Mouse (Mus musculus) adrenal gland, postnatal 25 days (tissue): ENCODE data around the gene Olfr709-ps1. TPM values are rescaled to one million over a fixed set of nuclear protein-coding genes. Genes with fewer than 3 reads are reported as not detected.
"Not testable (repeated sequence)": the region's sequence is repeated elsewhere in the genome, so short reads cannot be mapped to it uniquely, and the experiment has no call there.

ENCODE experiments used
- DNase-seq: peaks from one replicate; pipeline ENCODE4 v3.0.0; 2021; ENCODE audit warnings: mixed read lengths
- long read RNA-seq: library from polyadenylated mRNA; stranded (forward); transcript quantifications from one replicate; pipeline ENCODE4 v2.0.0, GENCODE M21; 2021
- total RNA-seq: library from RNA; stranded (reverse); gene quantifications from 2 replicates; pipeline ENCODE4 v1.2.3, GENCODE M21; 2021

Olfr709-ps1 gene
- total RNA-seq: 0.06 TPM in 1 of 2 replicates, not detected in the other
- long read RNA-seq: 0 reads

DNA sequence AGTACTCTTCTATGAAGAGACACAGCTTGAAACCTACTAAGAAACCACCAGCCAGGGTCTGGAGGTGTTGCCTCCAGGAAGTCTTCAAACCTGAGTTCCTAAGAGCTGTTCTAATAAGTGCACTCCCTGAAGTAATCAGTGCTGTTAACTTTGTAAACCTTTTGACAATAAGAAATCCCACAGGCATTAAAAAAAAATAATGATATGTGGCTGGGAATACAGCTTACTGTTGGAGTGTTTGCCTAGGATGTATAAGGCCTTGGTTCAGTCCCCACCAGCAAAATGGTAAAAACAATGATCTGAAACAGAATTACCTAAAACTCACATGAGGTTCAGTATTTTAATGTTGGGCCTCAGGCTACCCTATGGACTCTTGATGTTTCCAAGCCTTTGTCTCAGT lies at the start of gene Olfr709-ps1:
Gene Olfr709-ps1 (minus strand): TSS at position 101 of the 400 bp plus-strand sequence.
- no peak for DNase-seq

DNA sequence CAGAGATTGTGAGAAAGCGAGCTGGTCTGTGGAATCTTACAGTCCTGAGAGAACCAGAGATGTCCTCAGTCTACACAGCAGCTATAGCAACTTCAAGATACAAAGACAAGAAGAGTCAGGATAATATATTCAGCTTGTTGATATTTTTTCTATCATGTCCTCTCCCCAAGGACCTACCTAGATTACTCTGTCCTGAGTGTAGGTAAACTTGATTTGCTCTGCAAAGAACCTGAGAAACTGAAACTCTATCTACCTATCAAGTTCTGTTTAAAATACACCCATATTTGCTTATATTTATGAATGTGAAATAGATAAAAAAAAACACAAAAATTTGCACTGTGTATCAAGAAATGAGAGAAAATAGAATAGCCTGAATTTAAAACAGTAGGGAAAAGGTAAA lies 43.3 kb upstream of the Olfr709-ps1 start, which contains the start of gene Olfr711:
Gene Olfr711 (minus strand): TSS at position 101 of the 400 bp plus-strand sequence.
- no peak for DNase-seq

DNA sequence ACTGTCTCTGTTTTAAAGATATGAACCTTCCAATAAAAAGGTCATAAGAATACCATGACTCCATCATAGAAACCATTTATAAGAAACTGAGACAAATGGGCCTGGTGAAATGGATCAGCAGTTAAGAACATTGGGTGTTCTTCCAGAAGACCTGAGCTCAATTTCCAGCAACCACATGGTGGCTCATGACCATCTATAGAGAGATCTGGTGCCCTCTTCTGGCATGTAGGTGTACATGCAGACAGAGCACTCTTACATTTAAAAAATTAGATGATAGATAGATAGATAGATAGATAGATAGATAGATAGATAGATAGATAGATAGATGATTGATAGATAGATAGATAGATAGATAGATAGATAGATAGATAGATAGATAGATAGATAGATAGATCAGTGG lies 35.5 kb upstream of the Olfr709-ps1 start:
- DNase-seq: not testable (repeated sequence)

DNA sequence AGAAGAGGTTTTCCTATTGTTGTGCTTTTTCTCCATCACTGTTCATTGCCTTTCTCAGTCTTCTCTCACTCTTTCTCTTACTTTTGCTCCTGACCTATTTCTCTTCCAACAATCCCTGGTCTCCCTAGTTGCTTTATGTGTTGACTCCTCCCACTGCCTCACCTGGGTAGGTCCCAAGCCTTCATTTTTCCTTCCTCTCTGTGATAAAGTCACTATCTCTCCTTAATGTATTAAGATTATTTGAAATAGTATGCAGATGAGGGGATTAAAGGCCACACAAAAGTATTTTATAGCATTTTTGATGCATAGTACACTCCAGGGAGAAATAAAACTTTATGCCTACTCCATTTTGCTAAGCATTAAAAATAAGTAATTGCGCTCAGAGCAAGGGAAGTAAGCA lies 31.8 kb upstream of the Olfr709-ps1 start, which contains the start of gene Olfr6:
Gene Olfr6 (minus strand): TSS at position 101 of the 400 bp plus-strand sequence.
- DNase-seq: no peak

DNA sequence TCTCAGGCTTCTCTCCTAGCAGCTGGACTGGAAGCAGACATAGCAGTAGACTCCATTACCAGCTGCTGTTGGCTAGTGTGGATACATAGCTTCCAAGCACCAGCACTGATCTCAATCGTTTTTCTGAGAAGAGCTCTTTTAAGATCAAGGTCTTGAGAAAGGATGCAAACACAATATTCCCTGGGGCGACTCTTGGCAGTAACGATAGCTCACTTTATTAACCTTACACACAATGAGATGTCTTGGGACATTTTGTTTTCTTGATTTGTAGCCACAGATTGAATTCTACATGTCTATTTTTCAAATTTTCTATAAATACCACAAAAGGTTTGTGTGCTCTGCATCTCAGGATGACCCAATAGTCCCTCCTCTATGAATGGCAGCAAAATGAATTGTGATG lies 16.2 kb upstream of the Olfr709-ps1 start, which contains the start of gene Olfr710:
Gene Olfr710 (minus strand): TSS at position 101 of the 400 bp plus-strand sequence.
- DNase-seq: no peak

DNA sequence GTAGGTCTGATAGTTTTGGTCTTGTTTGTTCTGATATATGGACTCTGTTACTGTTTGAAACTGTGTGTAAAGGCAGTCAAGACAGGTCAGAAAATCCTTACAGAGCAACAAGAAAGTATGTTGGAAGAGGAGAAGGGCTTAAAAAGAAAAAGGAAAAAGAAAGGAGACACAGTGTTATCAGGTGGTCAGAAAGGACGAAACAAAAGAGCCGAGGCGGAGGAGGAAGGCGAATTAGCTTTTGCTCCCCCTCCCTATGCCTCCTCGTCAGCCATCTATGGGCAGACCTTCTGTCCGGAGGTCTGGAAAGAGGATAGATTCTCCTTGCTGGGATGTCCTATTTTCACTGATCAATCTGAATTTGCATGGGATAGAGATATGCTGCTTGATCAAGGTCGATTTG lies 11.1 kb downstream of the Olfr709-ps1 start:
- DNase-seq: not testable (repeated sequence)

DNA sequence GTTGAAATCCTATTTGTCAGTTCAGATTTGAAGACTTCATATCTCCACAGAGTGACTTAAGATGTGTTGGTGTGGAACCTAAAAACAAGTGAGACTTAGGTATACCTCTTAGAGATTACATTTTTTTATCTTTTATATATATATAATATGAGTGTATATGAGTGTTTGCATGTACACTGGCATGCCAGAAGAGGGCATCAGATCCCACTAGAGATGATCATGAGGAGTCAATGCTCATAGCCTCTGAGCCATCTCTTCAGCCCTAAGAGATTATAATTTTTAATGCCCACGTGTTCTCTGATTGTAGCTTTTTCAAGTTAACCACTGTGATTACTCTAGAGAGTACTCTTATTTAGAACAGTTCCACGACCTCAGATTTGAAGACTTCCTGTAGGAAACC lies 24.3 kb downstream of the Olfr709-ps1 start, which contains the start of gene Olfr1532-ps1:
Gene Olfr1532-ps1 (plus strand): TSS at position 326 of the 400 bp plus-strand sequence.
- DNase-seq: no peak

DNA sequence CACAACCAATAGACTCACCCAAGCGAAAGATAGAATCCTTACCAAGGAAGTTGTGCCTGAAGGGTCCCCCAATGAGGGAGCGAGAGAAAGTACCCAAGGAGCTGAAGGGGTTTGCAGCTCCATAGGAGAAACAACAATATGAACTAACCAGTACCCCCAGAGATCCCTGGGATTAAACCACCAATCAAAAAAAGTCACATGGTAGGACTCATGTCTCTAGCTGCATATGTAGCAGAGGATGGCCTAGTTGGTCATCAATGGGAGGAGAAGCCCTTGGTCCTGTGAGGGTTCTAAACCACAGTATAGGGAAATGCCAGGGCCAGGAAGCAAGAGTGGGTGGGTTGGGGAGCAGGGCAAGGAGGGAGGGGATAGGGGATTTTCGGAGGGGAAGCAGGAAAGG lies 30.9 kb downstream of the Olfr709-ps1 start, which contains the start of gene Olfr707:
Gene Olfr707 (minus strand): TSS at position 101 of the 400 bp plus-strand sequence.
- DNase-seq: not testable (repeated sequence)

DNA sequence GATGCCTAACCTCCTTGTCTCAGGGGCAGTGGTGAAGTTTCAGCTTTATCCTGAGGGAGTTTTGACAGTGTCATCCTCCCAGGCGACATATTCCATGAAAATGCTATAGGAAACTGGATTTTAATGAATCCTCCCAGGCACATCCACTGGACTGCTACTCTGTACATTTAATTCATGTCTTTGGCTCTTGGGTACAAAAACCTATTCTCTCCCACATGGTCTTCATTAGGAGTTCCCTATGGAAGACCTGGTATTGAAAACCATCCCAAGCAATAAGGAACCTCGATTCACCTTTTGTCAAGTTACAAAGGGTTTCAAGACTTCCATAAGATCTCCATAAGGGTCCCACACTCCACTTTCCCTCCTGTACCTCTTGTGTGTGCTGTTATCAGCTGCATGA lies 44.0 kb downstream of the Olfr709-ps1 start, which contains the start of gene Olfr706:
Gene Olfr706 (minus strand): TSS at position 101 of the 400 bp plus-strand sequence.
- DNase-seq: no peak

DNA sequence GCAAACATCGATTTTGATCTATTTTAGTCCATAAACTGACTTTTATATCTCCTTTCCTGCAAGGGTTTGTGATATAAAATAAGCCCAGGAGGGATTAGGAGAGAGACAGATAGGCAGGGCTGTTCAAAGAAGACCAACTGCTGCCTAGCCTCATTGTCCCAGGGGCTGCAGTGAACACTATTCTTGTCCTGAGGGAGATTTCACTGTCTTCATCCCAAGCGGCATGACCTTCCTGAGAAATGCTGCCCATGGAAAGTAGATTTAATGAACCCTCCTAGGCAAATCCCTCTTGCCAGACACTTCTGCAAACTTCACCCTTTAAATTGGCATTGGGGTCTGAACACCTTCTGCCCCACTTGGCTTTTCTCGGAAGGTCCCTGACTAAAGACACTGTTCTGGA lies 55.2 kb downstream of the Olfr709-ps1 start, which contains the start of gene Olfr705:
Gene Olfr705 (minus strand): TSS at position 101 of the 400 bp plus-strand sequence.
- no peak for DNase-seq

Other genes with a start within 250 kb of the Olfr709-ps1 start
- gene Olfr694, start 240.4 kb downstream of the Olfr709-ps1 start, total RNA-seq: not detected in 2 replicates
- gene Olfr695, start 215.8 kb downstream of the Olfr709-ps1 start, total RNA-seq: not detected in 2 replicates
- gene Olfr697, start 189.8 kb downstream of the Olfr709-ps1 start, total RNA-seq: not detected in 2 replicates
- gene Olfr698, start 176.8 kb downstream of the Olfr709-ps1 start, total RNA-seq: not detected in 2 replicates
- gene Olfr699, start 139.0 kb downstream of the Olfr709-ps1 start, total RNA-seq: not detected in 2 replicates
- gene Olfr700, start 123.4 kb downstream of the Olfr709-ps1 start, total RNA-seq: not detected in 2 replicates
- gene Olfr701, start 118.1 kb downstream of the Olfr709-ps1 start, total RNA-seq: not detected in 2 replicates
- gene Olfr702, start 98.3 kb downstream of the Olfr709-ps1 start, total RNA-seq: not detected in 2 replicates
- gene Olfr703, start 88.9 kb downstream of the Olfr709-ps1 start, total RNA-seq: not detected in 2 replicates
- gene Olfr704, start 69.0 kb downstream of the Olfr709-ps1 start, total RNA-seq: not detected in 2 replicates
- gene Olfr705, start 55.3 kb downstream of the Olfr709-ps1 start, total RNA-seq: not detected in 2 replicates
- not detected in 2 replicates for gene Olfr706, start 44.1 kb downstream of the Olfr709-ps1 start, total RNA-seq
- not detected in 2 replicates for gene Olfr707, start 31.0 kb downstream of the Olfr709-ps1 start, total RNA-seq
- gene Olfr1532-ps1, start 24.2 kb downstream of the Olfr709-ps1 start, total RNA-seq: not detected in 2 replicates
- not detected in 2 replicates for gene Olfr710, start 16.1 kb upstream of the Olfr709-ps1 start, total RNA-seq
- not detected in 2 replicates for gene Olfr6, start 31.7 kb upstream of the Olfr709-ps1 start, total RNA-seq
- gene Olfr711, start 43.2 kb upstream of the Olfr709-ps1 start, total RNA-seq: not detected in 2 replicates
- gene Olfr2, start 73.9 kb upstream of the Olfr709-ps1 start, total RNA-seq: not detected in 2 replicates
- gene Olfr713, start 99.0 kb upstream of the Olfr709-ps1 start, total RNA-seq: not detected in 2 replicates
- gene Olfr714, start 138.8 kb upstream of the Olfr709-ps1 start, total RNA-seq: not detected in 2 replicates
- not detected in 2 replicates for gene Olfr17, start 161.0 kb upstream of the Olfr709-ps1 start, total RNA-seq
- not detected in 2 replicates for gene Olfr715b, start 178.2 kb upstream of the Olfr709-ps1 start, total RNA-seq
- gene Olfr715, start 198.9 kb upstream of the Olfr709-ps1 start, total RNA-seq: not detected in 2 replicates
- gene Olfr716, start 206.1 kb upstream of the Olfr709-ps1 start, total RNA-seq: not detected in 2 replicates
- 0.18 TPM in 1 of 2 replicates, not detected in the other for gene Nlrp14, start 234.8 kb upstream of the Olfr709-ps1 start, total RNA-seq